Mouse (Mus musculus) stomach, embryonic 16.5 days (tissue): ENCODE results near the gene Ybey. TPM values are rescaled to one million over a fixed set of nuclear protein-coding genes. Genes with fewer than 3 reads are reported as not detected.

Source experiments
- ATAC-seq: fragments of 200-750 bp; cut with Nextera tagmentation; 2 replicates; pipeline ENCODE4 v1.8.0; 2017; ENCODE audit warnings: moderate number of reproducible peaks, moderate TSS enrichment; ENCODE audit not compliant: insufficient read depth, low FRiP score
- H3K27ac ChIP-seq: fragments of 300-500 bp; sonication (generic); 2 replicates; pipeline ENCODE4 v1.5.1; 2014; ENCODE audit warnings: low read length
- H3K27me3 ChIP-seq: fragments of 300-500 bp; sonication (generic); 2 replicates; pipeline ENCODE4 v1.6.1; 2014; ENCODE audit warnings: low read length, control low read depth, mixed read lengths; ENCODE audit not compliant: control insufficient read depth, insufficient read depth
- H3K36me3 ChIP-seq: fragments of 300-500 bp; sonication (generic); 2 replicates; pipeline ENCODE4 v1.6.1; 2014; ENCODE audit warnings: low read length; ENCODE audit not compliant: control insufficient read depth, insufficient read depth
- H3K4me1 ChIP-seq: fragments of 300-500 bp; sonication (generic); 2 replicates; pipeline ENCODE4 v1.6.1; 2014; ENCODE audit warnings: low read length, control low read depth, mixed read lengths; ENCODE audit not compliant: control insufficient read depth, insufficient read depth
- H3K4me2 ChIP-seq: fragments of 300-500 bp; sonication (generic); 2 replicates; pipeline ENCODE4 v1.6.1; 2014; ENCODE audit warnings: low read depth, low read length, mixed read lengths
- H3K4me3 ChIP-seq: fragments of 300-500 bp; sonication (generic); replicated peaks from 2 replicates; pipeline ENCODE4 v1.5.1; 2014; ENCODE audit warnings: mild to moderate bottlenecking, low read length
- H3K9ac ChIP-seq: fragments of 300-500 bp; sonication (generic); 2 replicates; pipeline ENCODE4 v1.6.1; 2014; ENCODE audit warnings: low read length
- H3K9me3 ChIP-seq: fragments of 300-500 bp; sonication (generic); replicated peaks from 2 replicates; pipeline ENCODE4 v1.6.1; 2016; ENCODE audit warnings: low read length, control low read depth; ENCODE audit not compliant: control insufficient read depth
- WGBS: fragments of 180-500 bp; shearing (Covaris S2); extraction: QIAGEN DNeasy Blood & Tissue Kit; methylation state at CpG from one replicate; pipeline ENCODE4 v1.1.7; 2014; 5-methylcytosine and 5-hydroxymethylcytosine counted together
- polyA plus RNA-seq: library from polyadenylated mRNA; unstranded; fragments of >200 nt; fragmentation: Nextera tagmentation; extraction: Ambion mirVana; gene quantifications from 2 replicates; pipeline ENCODE4 v1.2.1, GENCODE M21; 2015

Ybey gene
- polyA plus RNA-seq, 1 experiment from 2014 or later, result 5.6 TPM

- H3K4me2 ChIP-seq, result no peak overlapping the region
- no peak overlapping the region for H3K9ac ChIP-seq
- no peaks in the 10 kb centered on the region for H3K9me3 ChIP-seq
- no peak for ATAC-seq
- WGBS, result 95% methylated on average over 12 of the region's 12 CpGs
- H3K27me3 ChIP-seq, result no peaks in the 10 kb centered on the region
- no peaks in the 10 kb centered on the region for H3K4me1 ChIP-seq
- H3K36me3 ChIP-seq, result peaks cover 25% of the 10 kb centered on the region
- H3K4me3 ChIP-seq, result no peak overlapping the region
- H3K27ac ChIP-seq, result no peak overlapping the region
Measured at GRCm38 (mm10) chr10:76416811-76417210, 52.1 kb downstream of the Ybey start.

Other genes starting within 250 kb of the Ybey start
- gene Prmt2, start 231.2 kb downstream of the Ybey start, polyA plus RNA-seq, result 50.4 and 55.3 TPM in 2 replicates
- 2.7 TPM in 2 replicates for gene S100b, start 215.3 kb downstream of the Ybey start, polyA plus RNA-seq
- 10.0 and 10.2 TPM in 2 replicates for gene Dip2a, start 123.8 kb downstream of the Ybey start, polyA plus RNA-seq
- not detected in 2 replicates for gene AC141477.1, start 28.7 kb downstream of the Ybey start, polyA plus RNA-seq
- 10.9 and 12.4 TPM in 2 replicates for gene Pcnt, start 26.3 kb downstream of the Ybey start, polyA plus RNA-seq
- gene 2610028H24Rik, start 20.0 kb downstream of the Ybey start, polyA plus RNA-seq, result 0.25 TPM in 1 of 2 replicates, not detected in the other
- gene Mcm3ap, start 187 bp downstream of the Ybey start, polyA plus RNA-seq, result 38.3 and 49.3 TPM in 2 replicates
- gene Lss, start 62.5 kb upstream of the Ybey start, polyA plus RNA-seq, result 48.6 and 49.1 TPM in 2 replicates
- 0.21 TPM in 1 of 2 replicates, not detected in the other for gene Spatc1l, start 93.2 kb upstream of the Ybey start, polyA plus RNA-seq
- gene Ftcd, start 106.5 kb upstream of the Ybey start, polyA plus RNA-seq, result 1.8 and 2.4 TPM in 2 replicates
- 263 and 287 TPM in 2 replicates for gene Col6a2, start 154.5 kb upstream of the Ybey start, polyA plus RNA-seq